Mouse (Mus musculus) liver, postnatal 0 days (tissue): ENCODE measurements around the gene Nav2. TPM values are rescaled to one million over a fixed set of nuclear protein-coding genes. Genes with fewer than 3 reads are reported as not detected.
A peak's percentile ranks its signal among the peaks of the same experiment; 100 is the strongest.

Experiments
- ATAC-seq: fragments of 200-750 bp; cut with Nextera tagmentation; 2 replicates; pipeline ENCODE4 v1.8.0; 2017; ENCODE audit warnings: mild to moderate bottlenecking, moderate library complexity
- DNase-seq: peaks from one replicate; pipeline ENCODE4 v3.0.0-alpha.2; 2016
- H3K27ac ChIP-seq: fragments of 300-500 bp; sonication (generic); 2 replicates; pipeline ENCODE4 v1.5.1; 2014; ENCODE audit warnings: antibody characterized with exemption, moderate library complexity, mild to moderate bottlenecking, low read depth
- H3K27me3 ChIP-seq: fragments of 300-500 bp; sonication (generic); 2 replicates; pipeline ENCODE4 v1.6.1; 2014; ENCODE audit warnings: low read length, control low read depth, mixed read lengths; ENCODE audit not compliant: insufficient read depth
- H3K36me3 ChIP-seq: fragments of 300-500 bp; sonication (generic); replicated peaks from 2 replicates; pipeline ENCODE4 v1.6.1; 2014; ENCODE audit warnings: mild to moderate bottlenecking, control low read depth, low read length, moderate library complexity, mixed read lengths; ENCODE audit not compliant: insufficient read depth
- H3K4me1 ChIP-seq: fragments of 300-500 bp; sonication (generic); 2 replicates; pipeline ENCODE4 v1.6.1; 2014; ENCODE audit warnings: antibody characterized with exemption, mild to moderate bottlenecking, control low read depth; ENCODE audit not compliant: insufficient read depth
- H3K4me2 ChIP-seq: fragments of 300-500 bp; sonication (generic); 2 replicates; pipeline ENCODE4 v1.6.1; 2014; ENCODE audit warnings: low read depth, mild to moderate bottlenecking, low read length, moderate library complexity, mixed read lengths
- H3K4me3 ChIP-seq: fragments of 300-500 bp; sonication (generic); 2 replicates; pipeline ENCODE4 v1.5.1; 2014; ENCODE audit warnings: low read depth, low read length
- H3K9ac ChIP-seq: fragments of 300-500 bp; sonication (generic); replicated peaks from 2 replicates; pipeline ENCODE4 v1.6.1; 2014; ENCODE audit warnings: mild to moderate bottlenecking, moderate library complexity
- H3K9me3 ChIP-seq: fragments of 300-500 bp; sonication (generic); 2 replicates; pipeline ENCODE4 v1.6.1; 2016; ENCODE audit warnings: mild to moderate bottlenecking, control low read depth, low read length, mixed read lengths
- CTCF ChIP-seq: sonication (generic); IDR thresholded peaks from 2 replicates; pipeline ENCODE4 v1.5.1; 2016; ENCODE audit warnings: antibody characterized with exemption, low read depth
- EP300 ChIP-seq: IDR thresholded peaks from 2 replicates; pipeline ENCODE4 v1.6.1; 2016; ENCODE audit warnings: antibody characterized with exemption, low read depth, mild to moderate bottlenecking
- WGBS: fragments of 180-500 bp; shearing (Covaris S2); extraction: QIAGEN DNeasy Blood & Tissue Kit; methylation state at CpG from one replicate; pipeline ENCODE4 v1.1.7; 2014; ENCODE audit not compliant: insufficient replicate concordance; 5-methylcytosine and 5-hydroxymethylcytosine counted together
- polyA plus RNA-seq: library from polyadenylated mRNA; unstranded; fragments of >200 nt; fragmentation: Nextera tagmentation; extraction: Ambion mirVana; gene quantifications from 2 replicates; pipeline ENCODE4 v1.2.1, GENCODE M21; 2015

The Nav2 gene
- polyA plus RNA-seq, 1 experiment from 2014 or later, result 3.3 TPM

- no peaks in the 10 kb centered on the region for H3K36me3 ChIP-seq
- 0 out of 2 replicates have a peak, but pooled peaks cover 3% of the 10 kb centered on the region for H3K27me3 ChIP-seq
- 23% methylated on average over 11 of the region's 11 CpGs for WGBS
- H3K4me3 ChIP-seq, result no peak overlapping the region
- ATAC-seq (peak; percentile 93), DNase-seq (peak; percentile 44)
- no peak overlapping the region for H3K27ac ChIP-seq
- peak; percentile 29; the same call in 1 of the 2 replicates for TF ChIP-seq EP300
- TF ChIP-seq CTCF, result peak; percentile 50
- peak overlapping the region; percentile 35; the same call in 1 of the 2 replicates for H3K4me2 ChIP-seq
- no peak overlapping the region for H3K9ac ChIP-seq
- no peaks in the 10 kb centered on the region for H3K9me3 ChIP-seq
- H3K4me1 ChIP-seq, result peaks cover 16% of the 10 kb centered on the region
Measured at GRCm38 (mm10) chr7:49283507-49284361, 375.2 kb downstream of the Nav2 start.

GRCm38 (mm10) chr7:49288186-49288585 is 379.7 kb downstream of the Nav2 start:
- DNase-seq (no peak), ATAC-seq (no peak)
- Histone ChIP-seq H3K27me3 (0 out of 2 replicates have a peak, but pooled peaks cover 3% of the 10 kb centered on the region), H3K9me3 (0 out of 2 replicates have a peak, but pooled peaks cover 6% of the 10 kb centered on the region), H3K4me1 (peaks cover 22% of the 10 kb centered on the region), H3K4me2 (no peak overlapping the region), H3K4me3 (no peak overlapping the region), H3K9ac (no peak overlapping the region), H3K27ac (no peak overlapping the region), H3K36me3 (no peaks in the 10 kb centered on the region)
- TF ChIP-seq EP300 (no peak), CTCF (no peak)
- WGBS, result 38% methylated on average over 8 of the region's 8 CpGs

GRCm38 (mm10) chr7:49290308-49290707 is 381.8 kb downstream of the Nav2 start:
- TF ChIP-seq CTCF (no peak), EP300 (no peak)
- Histone ChIP-seq H3K9me3 (0 out of 2 replicates have a peak, but pooled peaks cover 6% of the 10 kb centered on the region), H3K4me1 (peaks cover 6% of the 10 kb centered on the region), H3K4me3 (0 out of 2 replicates have a peak overlapping the region, but pooled peaks have one; percentile 13), H3K9ac (no peak overlapping the region), H3K4me2 (no peak overlapping the region), H3K27ac (peak overlapping the region; percentile 51; the same call in 1 of the 2 replicates), H3K36me3 (no peaks in the 10 kb centered on the region), H3K27me3 (no peaks in the 10 kb centered on the region)
- DNase-seq (peak; percentile 25), ATAC-seq (peak; percentile 64)
- WGBS, result 57% methylated on average over 4 of the region's 4 CpGs

GRCm38 (mm10) chr7:49291208-49291892 is 382.8 kb downstream of the Nav2 start:
- peak overlapping the region; percentile 51; the same call in 1 of the 2 replicates for H3K27ac ChIP-seq
- peak overlapping the region; percentile 13; the same call in 1 of the 2 replicates for H3K4me3 ChIP-seq
- 0 out of 2 replicates have a peak, but pooled peaks cover 6% of the 10 kb centered on the region for H3K9me3 ChIP-seq
- peak overlapping the region; percentile 50 for H3K4me2 ChIP-seq
- H3K4me1 ChIP-seq, result peaks cover 6% of the 10 kb centered on the region
- no peaks in the 10 kb centered on the region for H3K27me3 ChIP-seq
- ATAC-seq (no peak), DNase-seq (no peak)
- H3K36me3 ChIP-seq, result no peaks in the 10 kb centered on the region
- WGBS, result 71% methylated on average over 8 of the region's 8 CpGs
- TF ChIP-seq CTCF (no peak), EP300 (no peak)
- H3K9ac ChIP-seq, result 0 out of 2 replicates have a peak overlapping the region, but pooled peaks have one; percentile 35

- WGBS, result 73% methylated on average over 3 of the region's 3 CpGs
- no peak overlapping the region for H3K9ac ChIP-seq
- no peaks in the 10 kb centered on the region for H3K9me3 ChIP-seq
- TF ChIP-seq CTCF (no peak), EP300 (no peak)
- no peaks in the 10 kb centered on the region for H3K36me3 ChIP-seq
- H3K4me3 ChIP-seq, result no peak overlapping the region
- no peak for DNase-seq
- H3K4me1 ChIP-seq, result peaks cover 15% of the 10 kb centered on the region
- H3K4me2 ChIP-seq, result no peak overlapping the region
- H3K27me3 ChIP-seq, result no peaks in the 10 kb centered on the region
- H3K27ac ChIP-seq, result no peak overlapping the region
- peak; percentile 57; the same call in 1 of the 2 replicates for ATAC-seq
Measured at GRCm38 (mm10) chr7:49297148-49297547, 388.6 kb downstream of the Nav2 start.

- H3K27ac ChIP-seq, result no peak overlapping the region
Measured at GRCm38 (mm10) chr7:49298431-49298839, 389.9 kb downstream of the Nav2 start.

More at GRCm38 (mm10) chr7:49298431-49298839, 389.9 kb downstream of the Nav2 start:
- WGBS, result 42% methylated on average over 4 of the region's 4 CpGs
- Histone ChIP-seq H3K36me3 (no peaks in the 10 kb centered on the region), H3K4me1 (peaks cover 15% of the 10 kb centered on the region), H3K4me3 (no peak overlapping the region), H3K4me2 (no peak overlapping the region), H3K9me3 (no peaks in the 10 kb centered on the region), H3K27me3 (no peaks in the 10 kb centered on the region), H3K9ac (no peak overlapping the region)
- no peak for DNase-seq
- no peak for TF ChIP-seq CTCF
- no peak for TF ChIP-seq EP300
- ATAC-seq, result no peak
